Mouse (Mus musculus): ENCODE data around the gene H2-T22. TPM values are rescaled to one million over a fixed set of nuclear protein-coding genes. Genes with fewer than 3 reads are reported as not detected.
A peak's percentile ranks its signal among the peaks of the same experiment; 100 is the strongest.

H2-T22 gene
- polyA plus RNA-seq, 1 experiment from 2014 or later: 5.9 TPM

DNA sequence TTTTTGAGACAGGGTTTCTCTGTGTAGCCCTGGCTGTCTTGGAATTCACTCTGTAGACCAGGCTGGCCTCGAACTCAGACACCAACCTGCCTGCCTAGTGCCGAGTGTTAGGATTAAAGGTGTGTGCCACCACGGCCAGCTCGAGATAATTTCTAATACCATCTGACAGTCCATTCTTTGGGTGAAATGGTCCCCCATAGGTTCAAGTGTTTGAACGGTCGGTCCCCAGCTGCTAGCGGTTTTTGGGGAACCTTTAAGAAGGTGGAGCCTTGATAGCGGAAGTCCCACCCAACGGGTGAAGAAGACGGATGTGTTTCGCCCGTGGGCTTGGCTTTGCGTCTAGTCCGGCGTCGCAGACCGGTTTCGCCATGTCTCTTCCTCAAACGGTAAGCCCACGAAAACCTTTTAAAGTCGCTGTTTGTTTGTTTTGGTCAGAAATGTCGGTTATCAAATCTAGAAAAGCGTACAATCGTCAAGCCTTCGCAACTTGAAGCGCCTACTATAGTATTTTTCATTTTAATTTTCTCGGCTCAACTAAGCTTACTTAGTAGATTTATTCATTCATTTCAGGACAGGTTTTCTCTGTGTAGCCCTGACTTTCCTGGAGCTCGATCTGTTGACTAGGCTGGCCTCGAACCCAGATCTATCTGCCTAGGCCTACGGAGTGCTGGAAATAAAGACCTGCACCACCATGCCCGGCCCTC lies 48.2 kb downstream of the H2-T22 start:
- Histone ChIP-seq H3K4me3 (ENCODE audit: low read depth, low read length) (peak overlapping the region; percentile 61), H3K27ac (ENCODE audit: low read depth, low read length) (peak overlapping the region; percentile 63; the same call in 1 of the 2 replicates), H3K27me3 (ENCODE audit: control insufficient read depth, insufficient read depth, low read length) (no peaks in the 10 kb centered on the region), H3K9me3 (ENCODE audit: control insufficient read depth, low read length) (no peaks in the 10 kb centered on the region), H3K4me2 (ENCODE audit: low read depth, low read length) (peak overlapping the region; percentile 46), H3K9ac (replicated peaks; ENCODE audit: low read depth, low read length) (peak overlapping the region; percentile 60), H3K36me3 (ENCODE audit: control insufficient read depth, insufficient read depth, low read length) (no peaks in the 10 kb centered on the region), H3K4me1 (ENCODE audit: control insufficient read depth, insufficient read depth, low read length) (0 out of 2 replicates have a peak, but pooled peaks cover 4% of the 10 kb centered on the region)
- peak; percentile 73 for ATAC-seq (ENCODE audit: low read depth)
- WGBS: 3% methylated on average over 31 of the region's 31 CpGs

DNA sequence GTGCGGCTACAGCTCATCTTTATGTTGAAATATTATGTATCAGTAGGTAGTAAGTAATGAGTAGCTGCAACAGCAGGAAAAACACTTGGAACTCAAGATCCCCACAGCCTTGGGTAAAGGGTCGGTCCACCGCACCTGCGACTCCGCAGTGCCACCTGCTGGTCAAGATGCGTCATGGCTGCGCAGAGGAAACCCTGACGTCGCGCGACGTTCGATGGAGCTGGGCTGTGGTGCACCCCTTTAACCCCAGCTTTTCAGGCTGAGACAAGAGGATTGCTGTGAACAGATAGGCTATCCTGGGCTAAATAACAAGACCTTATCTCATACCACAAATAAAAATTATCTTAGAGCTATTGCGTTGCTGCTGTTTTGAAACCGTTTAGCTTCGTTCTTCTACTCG lies 48.9 kb downstream of the H2-T22 start:
- peaks cover 5% of the 10 kb centered on the region; the same call in 1 of the 2 replicates for H3K36me3 ChIP-seq (ENCODE audit: control insufficient read depth, insufficient read depth, low read length)
- peak; percentile 74 for ATAC-seq (ENCODE audit: low read depth)
- no peaks in the 10 kb centered on the region for H3K9me3 ChIP-seq (ENCODE audit: control insufficient read depth, low read length)
- WGBS: 7% methylated on average over 17 of the region's 17 CpGs
- peak overlapping the region; percentile 14; the same call in 1 of the 2 replicates for H3K4me2 ChIP-seq (ENCODE audit: low read depth, low read length)
- 0 out of 2 replicates have a peak overlapping the region, but pooled peaks have one; percentile 11 for H3K4me3 ChIP-seq (ENCODE audit: low read depth, low read length)
- H3K9ac ChIP-seq (replicated peaks; ENCODE audit: low read depth, low read length): no peak overlapping the region
- no peaks in the 10 kb centered on the region for H3K27me3 ChIP-seq (ENCODE audit: control insufficient read depth, insufficient read depth, low read length)
- 0 out of 2 replicates have a peak overlapping the region, but pooled peaks have one; percentile 29 for H3K27ac ChIP-seq (ENCODE audit: low read depth, low read length)
- 0 out of 2 replicates have a peak, but pooled peaks cover 4% of the 10 kb centered on the region for H3K4me1 ChIP-seq (ENCODE audit: control insufficient read depth, insufficient read depth, low read length)

DNA sequence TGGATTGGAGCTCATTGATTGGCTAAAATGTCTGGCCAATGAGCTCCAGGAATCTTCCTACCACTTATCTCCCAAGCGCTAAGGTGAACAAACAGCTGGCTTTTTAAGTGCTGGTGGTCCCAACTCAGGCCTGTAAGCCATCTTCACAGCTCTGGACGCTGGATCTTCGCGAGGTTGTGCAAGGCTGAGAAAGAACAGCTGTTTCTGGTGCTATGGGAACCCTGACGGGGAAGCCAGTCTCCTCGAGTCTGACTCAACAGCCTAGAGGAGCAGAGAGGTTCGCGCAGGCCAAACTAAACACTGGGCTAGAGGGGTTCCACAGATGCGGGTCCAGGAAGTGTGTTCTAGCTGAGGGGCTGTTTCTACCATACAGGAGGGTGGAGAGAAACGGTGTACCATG lies 50.8 kb downstream of the H2-T22 start:
- no peaks in the 10 kb centered on the region for H3K27me3 ChIP-seq (ENCODE audit: control insufficient read depth, insufficient read depth, low read length)
- H3K9me3 ChIP-seq (ENCODE audit: control insufficient read depth, low read length): no peaks in the 10 kb centered on the region
- 57% methylated on average over 10 of the region's 10 CpGs for WGBS
- no peak overlapping the region for H3K4me3 ChIP-seq (ENCODE audit: low read depth, low read length)
- no peak for ATAC-seq (ENCODE audit: low read depth)
- H3K27ac ChIP-seq (ENCODE audit: low read depth, low read length): no peak overlapping the region
- H3K4me1 ChIP-seq (ENCODE audit: control insufficient read depth, insufficient read depth, low read length): 0 out of 2 replicates have a peak, but pooled peaks cover 4% of the 10 kb centered on the region
- peaks cover 9% of the 10 kb centered on the region; the same call in 1 of the 2 replicates for H3K36me3 ChIP-seq (ENCODE audit: control insufficient read depth, insufficient read depth, low read length)
- no peak overlapping the region for H3K9ac ChIP-seq (replicated peaks; ENCODE audit: low read depth, low read length)
- H3K4me2 ChIP-seq (ENCODE audit: low read depth, low read length): no peak overlapping the region

Other genes with a start within 250 kb of the H2-T22 start
- gene Ier3, start 221.1 kb downstream of the H2-T22 start, polyA plus RNA-seq (2014; fragmentation: Nextera tagmentation; extraction: Ambion mirVana): 4.2 and 6.9 TPM in 2 replicates
- gene Flot1, start 219.5 kb downstream of the H2-T22 start, polyA plus RNA-seq (2014; fragmentation: Nextera tagmentation; extraction: Ambion mirVana): 100 and 121 TPM in 2 replicates
- 1,611 and 1,626 TPM in 2 replicates for gene Tubb5, start 204.4 kb downstream of the H2-T22 start, polyA plus RNA-seq (2014; fragmentation: Nextera tagmentation; extraction: Ambion mirVana)
- 6.0 and 8.5 TPM in 2 replicates for gene Mdc1, start 201.2 kb downstream of the H2-T22 start, polyA plus RNA-seq (2014; fragmentation: Nextera tagmentation; extraction: Ambion mirVana)
- gene Nrm, start 181.4 kb downstream of the H2-T22 start, polyA plus RNA-seq (2014; fragmentation: Nextera tagmentation; extraction: Ambion mirVana): 15.7 and 16.9 TPM in 2 replicates
- gene Ppp1r18, start 177.2 kb downstream of the H2-T22 start, polyA plus RNA-seq (2014; fragmentation: Nextera tagmentation; extraction: Ambion mirVana): 18.0 and 27.3 TPM in 2 replicates
- 22.4 and 37.5 TPM in 2 replicates for gene Dhx16, start 162.9 kb downstream of the H2-T22 start, polyA plus RNA-seq (2014; fragmentation: Nextera tagmentation; extraction: Ambion mirVana)
- 57.9 and 74.2 TPM in 2 replicates for gene 2310061I04Rik, start 145.3 kb downstream of the H2-T22 start, polyA plus RNA-seq (2014; fragmentation: Nextera tagmentation; extraction: Ambion mirVana)
- 448 and 481 TPM in 2 replicates for gene Atat1, start 132.7 kb downstream of the H2-T22 start, polyA plus RNA-seq (2014; fragmentation: Nextera tagmentation; extraction: Ambion mirVana)
- 65.3 and 66.2 TPM in 2 replicates for gene Mrps18b, start 126.4 kb downstream of the H2-T22 start, polyA plus RNA-seq (2014; fragmentation: Nextera tagmentation; extraction: Ambion mirVana)
- 31.9 and 39.0 TPM in 2 replicates for gene Ppp1r10, start 126.3 kb downstream of the H2-T22 start, polyA plus RNA-seq (2014; fragmentation: Nextera tagmentation; extraction: Ambion mirVana)
- 71.1 and 81.1 TPM in 2 replicates for gene Abcf1, start 73.0 kb downstream of the H2-T22 start, polyA plus RNA-seq (2014; fragmentation: Nextera tagmentation; extraction: Ambion mirVana)
- 45.9 and 50.3 TPM in 2 replicates for gene Gnl1, start 62.9 kb downstream of the H2-T22 start, polyA plus RNA-seq (2014; fragmentation: Nextera tagmentation; extraction: Ambion mirVana)
- gene Prr3, start 62.5 kb downstream of the H2-T22 start, polyA plus RNA-seq (2014; fragmentation: Nextera tagmentation; extraction: Ambion mirVana): 65.3 and 78.2 TPM in 2 replicates
- 11.0 and 12.7 TPM in 2 replicates for gene H2-T24, start 22.2 kb downstream of the H2-T22 start, polyA plus RNA-seq (2014; fragmentation: Nextera tagmentation; extraction: Ambion mirVana)
- 2.6 and 3.8 TPM in 2 replicates for gene H2-T23, start 9.9 kb downstream of the H2-T22 start, polyA plus RNA-seq (2014; fragmentation: Nextera tagmentation; extraction: Ambion mirVana)
- gene Gm6034, start 214 bp upstream of the H2-T22 start, polyA plus RNA-seq (2014; fragmentation: Nextera tagmentation; extraction: Ambion mirVana): not detected in 2 replicates
- gene Gm11127, start 15.6 kb upstream of the H2-T22 start, polyA plus RNA-seq (2014; fragmentation: Nextera tagmentation; extraction: Ambion mirVana): not detected in 2 replicates
- gene Gm19684, start 78.9 kb upstream of the H2-T22 start, polyA plus RNA-seq (2014; fragmentation: Nextera tagmentation; extraction: Ambion mirVana): not detected in 2 replicates
- gene Gm7030, start 86.7 kb upstream of the H2-T22 start, polyA plus RNA-seq (2014; fragmentation: Nextera tagmentation; extraction: Ambion mirVana): not detected in 2 replicates
- gene Gm8909, start 125.8 kb upstream of the H2-T22 start, polyA plus RNA-seq (2014; fragmentation: Nextera tagmentation; extraction: Ambion mirVana): not detected in 2 replicates
- not detected in 2 replicates for gene H2-T3, start 147.5 kb upstream of the H2-T22 start, polyA plus RNA-seq (2014; fragmentation: Nextera tagmentation; extraction: Ambion mirVana)
- 132 and 170 TPM in 2 replicates for gene Rpp21, start 215.3 kb upstream of the H2-T22 start, polyA plus RNA-seq (2014; fragmentation: Nextera tagmentation; extraction: Ambion mirVana)
- gene Trim39, start 229.5 kb upstream of the H2-T22 start, polyA plus RNA-seq (2014; fragmentation: Nextera tagmentation; extraction: Ambion mirVana): 22.3 and 26.9 TPM in 2 replicates
- 0.24 TPM in 2 replicates for gene H2-M10.2, start 243.7 kb upstream of the H2-T22 start, polyA plus RNA-seq (2014; fragmentation: Nextera tagmentation; extraction: Ambion mirVana)